Mouse (Mus musculus): ENCODE data around the gene Arpc4. TPM values are rescaled to one million over a fixed set of nuclear protein-coding genes. Genes with fewer than 3 reads are reported as not detected.

Gene Arpc4
- total and polyA plus RNA-seq, 3 experiments, result 231 to 375 TPM; not detected in 1

- H3K36me3 ChIP-seq (ENCODE audit: control insufficient read depth in 1 of 2, insufficient read depth in 2 of 2, low read length in 2 of 2), result peaks cover 0 to 6% of the 10 kb centered on the region in 2 experiments; a peak in 2 of 4 replicates
- no peak overlapping the region for H3K27ac ChIP-seq (ENCODE audit: control insufficient read depth, low read depth, low read length)
- DNase-seq (ENCODE audit: low read depth, low spot score), result peak; percentile 75
- H3K9me3 ChIP-seq (replicated peaks; ENCODE audit: insufficient read depth, low read length), result no peaks in the 10 kb centered on the region
- no peaks in the 10 kb centered on the region for H3K27me3 ChIP-seq (ENCODE audit: control insufficient read depth in 1 of 2, insufficient read depth in 2 of 2, low read length in 2 of 2)
- peaks cover 6 to 20% of the 10 kb centered on the region in 2 experiments; a peak in 3 of 4 replicates for H3K4me1 ChIP-seq (ENCODE audit: control insufficient read depth in 1 of 2, insufficient read depth in 2 of 2, low read length in 2 of 2)
- H3K9ac ChIP-seq (ENCODE audit: control insufficient read depth, low read depth, low read length, poor library complexity, severe bottlenecking), result no peak overlapping the region
- peak overlapping the region in 1 of 2 experiments; percentile 19; a peak in 1 of 4 replicates for H3K4me3 ChIP-seq (ENCODE audit: control insufficient read depth in 1 of 2, insufficient read depth in 1 of 2, low read depth in 2 of 2, low read length in 2 of 2)
- peaks cover 6% of the 10 kb centered on the region for H3K79me2 ChIP-seq (ENCODE audit: control insufficient read depth, insufficient read depth, low read length, poor library complexity)
- TF ChIP-seq CHD2 (IDR thresholded peaks at IDR 0.05; ENCODE audit: low read length) (no peak), KAT2A (conservative IDR thresholded peaks at IDR 0.05; ENCODE audit: low read depth, low read length) (no peak), MAZ (IDR thresholded peaks at IDR 0.05; ENCODE audit: low read depth, low read length) (no peak), POLR2AphosphoS5 (IDR thresholded peaks at IDR 0.05; ENCODE audit: borderline replicate concordance, low read depth, low read length) (no peak), GABPA (IDR thresholded peaks at IDR 0.05; ENCODE audit: low read depth, low read length) (no peak), USF2 (IDR thresholded peaks at IDR 0.05; ENCODE audit: borderline replicate concordance in 1 of 2, insufficient read depth in 1 of 2, low read depth in 1 of 2, low read length in 2 of 2) (peak in 1 of 2 experiments; percentile 78; a peak in 2 of 4 replicates), ZNF384 (IDR thresholded peaks at IDR 0.05; ENCODE audit: low read depth, low read length) (peak; percentile 73; the same call in 1 of the 2 replicates), NRF1 (IDR thresholded peaks at IDR 0.05; ENCODE audit: insufficient read depth, low read depth, low read length, poor library complexity, severe bottlenecking) (no peak), ZC3H11A (IDR thresholded peaks at IDR 0.05; ENCODE audit: low read depth, low read length) (no peak), SMC3 (IDR thresholded peaks at IDR 0.05; ENCODE audit: low read depth, low read length) (no peak), EP300 (IDR thresholded peaks at IDR 0.05; ENCODE audit: low read depth in 1 of 2, low read length in 2 of 2) (peak; percentile 60 to 79), TCF12 (IDR thresholded peaks at IDR 0.05; ENCODE audit: low read depth, low read length) (peak; percentile 84), MAX (IDR thresholded peaks at IDR 0.05; ENCODE audit: low read length) (peak; percentile 87), NELFE (IDR thresholded peaks at IDR 0.05; ENCODE audit: low read depth, low read length) (no peak), TBP (IDR thresholded peaks at IDR 0.05; ENCODE audit: low read depth, low read length) (no peak), ETS1 (IDR thresholded peaks at IDR 0.05; ENCODE audit: low read depth, low read length) (peak; percentile 91), POLR2A (IDR thresholded peaks at IDR 0.05; ENCODE audit: control insufficient read depth in 1 of 2, insufficient read depth in 1 of 2, low read depth in 1 of 2, low read length in 2 of 2, poor library complexity in 1 of 2) (no peak), GATA1 (IDR thresholded peaks at IDR 0.05; ENCODE audit: low read depth, low read length) (peak; percentile 38; the same call in 1 of the 2 replicates), MEF2A (IDR thresholded peaks at IDR 0.05; ENCODE audit: extremely low read depth, insufficient replicate concordance, low read depth, low read length, poor library complexity, severe bottlenecking) (no peak; the same call in 1 of the 2 replicates), ZMIZ1 (IDR thresholded peaks at IDR 0.05; ENCODE audit: low read depth, low read length) (no peak), SIN3A (IDR thresholded peaks at IDR 0.05; ENCODE audit: low read length) (peak; percentile 51; the same call in 1 of the 2 replicates), RAD21 (IDR thresholded peaks at IDR 0.05; ENCODE audit: low read depth, low read length) (no peak), CTCF (IDR thresholded peaks at IDR 0.05 in 2 of 3, conservative IDR thresholded peaks at IDR 0.05 in 1 of 3; ENCODE audit: control insufficient read depth in 1 of 3, insufficient read depth in 1 of 3, low read depth in 2 of 3, low read length in 3 of 3, poor library complexity in 1 of 3, severe bottlenecking in 1 of 3) (no peak), UBTF (IDR thresholded peaks at IDR 0.05; ENCODE audit: borderline replicate concordance, insufficient read depth, low read depth, low read length) (no peak), MYB (IDR thresholded peaks at IDR 0.05; ENCODE audit: low read depth, low read length) (no peak), MYC (IDR thresholded peaks at IDR 0.05; ENCODE audit: low read depth, low read length) (peak; percentile 60; the same call in 1 of the 2 replicates), POLR2AphosphoS2 (IDR thresholded peaks at IDR 0.05; ENCODE audit: low read length) (no peak; the same call in 1 of the 2 replicates), MXI1 (IDR thresholded peaks at IDR 0.05; ENCODE audit: low read depth, low read length) (peak; percentile 53; the same call in 1 of the 2 replicates), RCOR1 (IDR thresholded peaks at IDR 0.05; ENCODE audit: low read depth, low read length) (peak; percentile 40; the same call in 1 of the 2 replicates), ELF1 (IDR thresholded peaks at IDR 0.05; ENCODE audit: low read depth, low read length) (no peak), USF1 (IDR thresholded peaks at IDR 0.05; ENCODE audit: low read depth, low read length) (peak; percentile 94), JUND (IDR thresholded peaks at IDR 0.05; ENCODE audit: low read depth, low read length) (no peak), TAL1 (IDR thresholded peaks at IDR 0.05; ENCODE audit: low read length) (peak; percentile 77), MAFK (IDR thresholded peaks at IDR 0.05; ENCODE audit: borderline replicate concordance, low read depth, low read length) (no peak), CHD1 (IDR thresholded peaks at IDR 0.05; ENCODE audit: low read depth, low read length) (no peak), BHLHE40 (IDR thresholded peaks at IDR 0.05; ENCODE audit: borderline replicate concordance, low read depth, low read length) (peak; percentile 67), ZKSCAN1 (IDR thresholded peaks at IDR 0.05; ENCODE audit: low read depth, low read length) (no peak)
Observed at GRCm38 (mm10) chr6:113423000-113423399, 45.1 kb downstream of the Arpc4 start.

Data from MEL (cell line).